Mouse (Mus musculus) liver, postnatal 0 days (tissue): ENCODE data around the gene Ace. TPM values are rescaled to one million over a fixed set of nuclear protein-coding genes. Genes with fewer than 3 reads are reported as not detected.
A peak's percentile ranks its signal among the peaks of the same experiment; 100 is the strongest.

ENCODE experiments used
- ATAC-seq: fragments of 200-750 bp; cut with Nextera tagmentation; 2 replicates; pipeline ENCODE4 v1.8.0; 2017; ENCODE audit warnings: mild to moderate bottlenecking, moderate library complexity
- DNase-seq: peaks from one replicate; pipeline ENCODE4 v3.0.0-alpha.2; 2016
- H3K27ac ChIP-seq: fragments of 300-500 bp; sonication (generic); 2 replicates; pipeline ENCODE4 v1.5.1; 2014; ENCODE audit warnings: antibody characterized with exemption, moderate library complexity, mild to moderate bottlenecking, low read depth
- H3K27me3 ChIP-seq: fragments of 300-500 bp; sonication (generic); 2 replicates; pipeline ENCODE4 v1.6.1; 2014; ENCODE audit warnings: low read length, control low read depth, mixed read lengths; ENCODE audit not compliant: insufficient read depth
- H3K36me3 ChIP-seq: fragments of 300-500 bp; sonication (generic); replicated peaks from 2 replicates; pipeline ENCODE4 v1.6.1; 2014; ENCODE audit warnings: mild to moderate bottlenecking, control low read depth, low read length, moderate library complexity, mixed read lengths; ENCODE audit not compliant: insufficient read depth
- H3K4me1 ChIP-seq: fragments of 300-500 bp; sonication (generic); 2 replicates; pipeline ENCODE4 v1.6.1; 2014; ENCODE audit warnings: antibody characterized with exemption, mild to moderate bottlenecking, control low read depth; ENCODE audit not compliant: insufficient read depth
- H3K4me2 ChIP-seq: fragments of 300-500 bp; sonication (generic); 2 replicates; pipeline ENCODE4 v1.6.1; 2014; ENCODE audit warnings: low read depth, mild to moderate bottlenecking, low read length, moderate library complexity, mixed read lengths
- H3K4me3 ChIP-seq: fragments of 300-500 bp; sonication (generic); 2 replicates; pipeline ENCODE4 v1.5.1; 2014; ENCODE audit warnings: low read depth, low read length
- H3K9ac ChIP-seq: fragments of 300-500 bp; sonication (generic); replicated peaks from 2 replicates; pipeline ENCODE4 v1.6.1; 2014; ENCODE audit warnings: mild to moderate bottlenecking, moderate library complexity
- H3K9me3 ChIP-seq: fragments of 300-500 bp; sonication (generic); 2 replicates; pipeline ENCODE4 v1.6.1; 2016; ENCODE audit warnings: mild to moderate bottlenecking, control low read depth, low read length, mixed read lengths
- CTCF ChIP-seq: sonication (generic); IDR thresholded peaks from 2 replicates; pipeline ENCODE4 v1.5.1; 2016; ENCODE audit warnings: antibody characterized with exemption, low read depth
- EP300 ChIP-seq: IDR thresholded peaks from 2 replicates; pipeline ENCODE4 v1.6.1; 2016; ENCODE audit warnings: antibody characterized with exemption, low read depth, mild to moderate bottlenecking
- WGBS: fragments of 180-500 bp; shearing (Covaris S2); extraction: QIAGEN DNeasy Blood & Tissue Kit; methylation state at CpG from one replicate; pipeline ENCODE4 v1.1.7; 2014; ENCODE audit not compliant: insufficient replicate concordance; 5-methylcytosine and 5-hydroxymethylcytosine counted together
- polyA plus RNA-seq: library from polyadenylated mRNA; unstranded; fragments of >200 nt; fragmentation: Nextera tagmentation; extraction: Ambion mirVana; gene quantifications from 2 replicates; pipeline ENCODE4 v1.2.1, GENCODE M21; 2015

Ace gene
- polyA plus RNA-seq, 1 experiment from 2014 or later = 0.07 TPM

DNA sequence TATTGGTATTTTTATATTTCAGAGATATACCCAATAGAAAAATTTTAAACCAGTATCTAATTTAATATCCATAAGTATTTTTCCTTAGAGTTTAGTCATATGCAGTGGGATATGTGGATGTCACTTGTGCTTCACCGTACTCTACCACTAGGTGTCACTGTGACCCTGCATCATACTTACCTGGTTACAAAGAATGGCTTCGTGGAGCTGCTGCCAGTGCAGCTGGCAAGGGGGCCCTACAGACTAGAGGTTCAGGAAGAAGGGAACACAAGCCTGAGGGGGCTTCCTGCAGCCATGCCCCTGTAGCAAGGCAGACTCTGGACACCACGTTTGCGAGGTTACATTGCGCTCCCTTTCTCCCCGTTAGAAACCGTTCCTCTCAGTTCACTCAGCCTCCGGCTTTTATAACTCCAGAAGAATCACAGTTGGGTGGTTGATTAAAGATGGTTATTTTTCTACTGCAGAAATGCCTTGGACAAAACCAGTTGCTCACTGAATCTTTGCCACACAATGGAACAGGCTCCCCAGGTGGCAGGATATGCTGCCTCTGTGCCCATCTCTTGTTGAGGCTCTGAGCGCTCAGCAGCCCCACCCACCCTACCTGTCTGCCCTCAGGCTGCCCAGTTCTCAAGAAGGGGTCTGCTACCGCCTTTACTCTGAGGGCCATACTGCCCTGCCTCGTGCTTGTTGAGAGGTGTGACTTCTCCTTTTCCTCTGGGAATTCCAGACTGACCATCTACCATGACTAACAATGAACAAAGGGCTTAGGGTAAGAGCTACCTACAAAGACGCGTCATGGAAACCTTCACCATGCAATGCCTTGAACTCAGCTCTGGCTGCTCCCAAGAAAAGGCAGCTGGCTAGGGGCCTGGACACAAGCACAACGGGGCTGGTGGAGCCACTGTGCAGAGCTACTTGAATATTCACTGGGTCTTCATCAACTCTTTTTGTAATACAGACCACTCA is 40.4 kb upstream of the Ace start:
- no peak overlapping the region for H3K27ac ChIP-seq
- no peaks in the 10 kb centered on the region for H3K27me3 ChIP-seq
- no peaks in the 10 kb centered on the region for H3K4me1 ChIP-seq
- no peak overlapping the region for H3K4me2 ChIP-seq
- ATAC-seq (0 out of 2 replicates have a peak, but pooled peaks have one; percentile 48), DNase-seq (peak; percentile 72)
- no peaks in the 10 kb centered on the region for H3K36me3 ChIP-seq
- H3K9ac ChIP-seq = no peak overlapping the region
- no peak for TF ChIP-seq EP300
- peak; percentile 92 for TF ChIP-seq CTCF
- 60% methylated on average over 14 of the region's 14 CpGs for WGBS
- H3K4me3 ChIP-seq = no peak overlapping the region
- H3K9me3 ChIP-seq = no peaks in the 10 kb centered on the region

- Histone ChIP-seq H3K36me3 (no peaks in the 10 kb centered on the region), H3K9me3 (no peaks in the 10 kb centered on the region), H3K27me3 (0 out of 2 replicates have a peak, but pooled peaks cover 1% of the 10 kb centered on the region), H3K4me3 (no peak overlapping the region), H3K4me1 (no peaks in the 10 kb centered on the region), H3K9ac (no peak overlapping the region), H3K27ac (no peak overlapping the region), H3K4me2 (no peak overlapping the region)
- TF ChIP-seq EP300 (no peak), CTCF (no peak)
- ATAC-seq (no peak), DNase-seq (no peak)
- 78% methylated on average over 5 of the region's 5 CpGs for WGBS
Observed at GRCm38 (mm10) chr11:105928171-105928570, 39.6 kb upstream of the Ace start.

DNA sequence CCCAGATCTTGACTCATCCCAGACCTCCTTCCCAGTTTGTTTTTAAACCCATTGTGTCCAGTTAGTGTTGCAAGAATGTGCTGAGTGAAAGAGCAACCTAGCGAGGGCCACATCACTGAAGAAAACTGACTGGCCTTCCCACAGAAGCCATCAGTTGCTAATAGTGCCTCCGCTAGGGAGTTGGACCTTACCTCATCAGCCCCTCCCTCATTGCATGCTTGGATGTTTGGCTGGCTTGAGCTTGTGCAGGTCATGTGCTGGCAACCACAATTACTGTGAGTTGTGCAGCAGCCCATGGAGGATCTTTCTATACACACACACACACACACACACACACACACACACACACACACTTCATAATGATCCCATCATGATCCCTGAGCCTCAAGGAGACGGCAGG is 36.4 kb upstream of the Ace start:
- Histone ChIP-seq H3K36me3 (no peaks in the 10 kb centered on the region), H3K4me1 (no peaks in the 10 kb centered on the region), H3K4me2 (no peak overlapping the region), H3K4me3 (no peak overlapping the region), H3K9me3 (no peaks in the 10 kb centered on the region), H3K27me3 (0 out of 2 replicates have a peak, but pooled peaks cover 4% of the 10 kb centered on the region), H3K9ac (no peak overlapping the region), H3K27ac (no peak overlapping the region)
- no peak for ATAC-seq
- 76% methylated on average over 3 of the region's 3 CpGs for WGBS
- no peak for TF ChIP-seq CTCF
- TF ChIP-seq EP300 = no peak
- no peak for DNase-seq

GRCm38 (mm10) chr11:105933746-105934145 is 34.0 kb upstream of the Ace start:
- no peaks in the 10 kb centered on the region for H3K36me3 ChIP-seq
- no peak overlapping the region for H3K4me3 ChIP-seq
- no peak for ATAC-seq
- no peaks in the 10 kb centered on the region for H3K9me3 ChIP-seq
- WGBS = 77% methylated on average over 8 of the region's 8 CpGs
- no peak overlapping the region for H3K4me2 ChIP-seq
- H3K27ac ChIP-seq = no peak overlapping the region
- no peaks in the 10 kb centered on the region for H3K4me1 ChIP-seq
- no peak overlapping the region for H3K9ac ChIP-seq
- TF ChIP-seq CTCF = no peak
- no peak for TF ChIP-seq EP300
- H3K27me3 ChIP-seq = 0 out of 2 replicates have a peak, but pooled peaks cover 4% of the 10 kb centered on the region
- no peak for DNase-seq

- Histone ChIP-seq H3K27me3 (peaks cover 4% of the 10 kb centered on the region; the same call in 1 of the 2 replicates), H3K4me2 (no peak overlapping the region), H3K4me1 (no peaks in the 10 kb centered on the region), H3K36me3 (no peaks in the 10 kb centered on the region), H3K9me3 (no peaks in the 10 kb centered on the region), H3K27ac (no peak overlapping the region), H3K9ac (no peak overlapping the region), H3K4me3 (no peak overlapping the region)
- ATAC-seq (no peak), DNase-seq (no peak)
- WGBS = 54% methylated on average over 5 of the region's 5 CpGs
- TF ChIP-seq EP300 (no peak), CTCF (no peak)
Observed at GRCm38 (mm10) chr11:105934303-105934711, 33.4 kb upstream of the Ace start.

GRCm38 (mm10) chr11:105934816-105935215 is 32.9 kb upstream of the Ace start:
- no peaks in the 10 kb centered on the region for H3K36me3 ChIP-seq
- H3K4me1 ChIP-seq = no peaks in the 10 kb centered on the region
- no peaks in the 10 kb centered on the region for H3K9me3 ChIP-seq
- peaks cover 6% of the 10 kb centered on the region; the same call in 1 of the 2 replicates for H3K27me3 ChIP-seq
- no peak overlapping the region for H3K27ac ChIP-seq
- H3K4me2 ChIP-seq = no peak overlapping the region
- ATAC-seq = no peak
- no peak overlapping the region for H3K9ac ChIP-seq
- 63% methylated on average over 6 of the region's 6 CpGs for WGBS
- no peak for DNase-seq
- TF ChIP-seq EP300 (no peak), CTCF (no peak)
- H3K4me3 ChIP-seq = no peak overlapping the region
